8 mouse cellular contexts compared by ENCODE assay signal in the genomic region with DNA sequence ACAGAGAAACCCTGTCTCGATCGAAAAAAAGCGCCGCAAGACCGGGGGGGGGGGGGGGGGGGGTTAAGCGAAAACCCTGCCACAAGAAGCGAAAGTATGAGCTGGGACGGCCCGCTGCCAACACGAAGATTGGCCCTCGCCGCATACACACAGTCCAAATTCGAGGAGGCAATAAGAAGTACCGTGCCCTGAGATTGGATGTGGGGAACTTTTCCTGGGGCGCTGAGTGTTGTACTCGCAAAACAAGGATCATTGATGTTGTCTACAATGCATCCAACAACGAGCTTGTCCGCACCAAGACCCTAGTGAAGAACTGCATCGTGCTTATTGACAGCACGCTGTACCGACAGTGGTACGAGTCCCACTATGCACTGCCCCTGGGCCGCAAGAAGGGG. TPM values are rescaled to one million over a fixed set of nuclear protein-coding genes. Genes with fewer than 3 reads are reported as not detected.
DNase-seq lines count a peak whose midpoint lies in the region; ATAC-seq and TF ChIP-seq lines count a peak whose summit lies in the region.
"Not testable (repeated sequence)": the region's sequence is repeated elsewhere in the genome, so short reads cannot be mapped to it uniquely, and the experiment has no call there.

No protein-coding gene starts in this region.

- H3K27ac ChIP-seq in CH12.LX (ENCODE audit: insufficient read depth, low read depth): peak overlapping the region; percentile 84
- 0 out of 2 replicates have a peak overlapping the region, but pooled peaks have one; percentile 85 for H3K27ac ChIP-seq in embryonic facial prominence, embryonic 11.5 days (replicated peaks; ENCODE audit: low read depth, low read length)
- H3K27ac ChIP-seq in gastrocnemius, adult 2 months: peak overlapping the region; percentile 95
- peak overlapping the region; percentile 94; the same call in 1 of the 2 replicates for H3K27ac ChIP-seq in hindbrain, embryonic 12.5 days
- peak overlapping the region; percentile 88; the same call in 1 of the 2 replicates for H3K27ac ChIP-seq in kidney, postnatal 0 days
- H3K27ac ChIP-seq in liver, embryonic 16.5 days (ENCODE audit: low read length): peak overlapping the region; percentile 86
- H3K27ac ChIP-seq in midbrain, embryonic 15.5 days: peak overlapping the region; percentile 90
- peak overlapping the region; percentile 93; the same call in 1 of the 2 replicates for H3K27ac ChIP-seq in stomach, embryonic 16.5 days (ENCODE audit: low read length)

- not testable (repeated sequence) for DNase-seq in CH12.LX (ENCODE audit: extremely low read depth); embryonic facial prominence, embryonic 11.5 days (ENCODE audit: low spot score); kidney, postnatal 0 days (ENCODE audit: low spot score)
- peak; percentile 25 for DNase-seq in gastrocnemius, adult 2 months

- not testable (repeated sequence) for ATAC-seq in embryonic facial prominence, embryonic 11.5 days (replicated peaks; ENCODE audit: insufficient number of reproducible peaks, low FRiP score, low TSS enrichment, low read depth); hindbrain, embryonic 12.5 days (ENCODE audit: low FRiP score); kidney, postnatal 0 days (replicated peaks; ENCODE audit: low FRiP score, low read depth); liver, embryonic 16.5 days (ENCODE audit: low read depth); midbrain, embryonic 15.5 days (replicated peaks); stomach, embryonic 16.5 days (ENCODE audit: insufficient read depth, low FRiP score)

- not testable (repeated sequence) for H3K9me3 ChIP-seq in CH12.LX (replicated peaks; ENCODE audit: low read length); embryonic facial prominence, embryonic 11.5 days (replicated peaks; ENCODE audit: control insufficient read depth, low read length); hindbrain, embryonic 12.5 days (replicated peaks); kidney, postnatal 0 days (replicated peaks; ENCODE audit: low read length); liver, embryonic 16.5 days (replicated peaks; ENCODE audit: control insufficient read depth, low read length); midbrain, embryonic 15.5 days; stomach, embryonic 16.5 days (replicated peaks; ENCODE audit: control insufficient read depth, low read length)

- peak overlapping the region; percentile 67 to 99 (median 78) for H3K4me3 ChIP-seq in CH12.LX (replicated peaks in 1 of 3; ENCODE audit: low read depth in 2 of 3, low read length in 2 of 3, poor library complexity in 1 of 3)
- peak overlapping the region; percentile 91 for H3K4me3 ChIP-seq in embryonic facial prominence, embryonic 11.5 days (ENCODE audit: low read depth, low read length)
- H3K4me3 ChIP-seq in gastrocnemius, adult 2 months: peak overlapping the region; percentile 93
- peak overlapping the region; percentile 93 for H3K4me3 ChIP-seq in hindbrain, embryonic 12.5 days
- H3K4me3 ChIP-seq in kidney, postnatal 0 days (replicated peaks; ENCODE audit: low read depth, low read length): peak overlapping the region; percentile 81
- H3K4me3 ChIP-seq in liver, embryonic 16.5 days (ENCODE audit: low read depth, low read length): peak overlapping the region; percentile 92
- peak overlapping the region; percentile 93 for H3K4me3 ChIP-seq in midbrain, embryonic 15.5 days
- peak overlapping the region; percentile 97 for H3K4me3 ChIP-seq in stomach, embryonic 16.5 days (replicated peaks; ENCODE audit: low read length)

- not testable (repeated sequence) for TF ChIP-seq POLR2A in CH12.LX (IDR thresholded peaks at IDR 0.05; ENCODE audit: low read depth, low read length)

- intact Hi-C loops in gastrocnemius, adult 2 months (cut with DNase I): not testable (repeated sequence)

- TF ChIP-seq RAD21 in CH12.LX (IDR thresholded peaks at IDR 0.05; ENCODE audit: low read depth, low read length): not testable (repeated sequence)

- in situ Hi-C loops in CH12.LX (cut with MboI; ENCODE audit: low pct_ligation_motif_present, low pct_unique_long_range_greater_than_20kb, low sequenced_read_pairs): loop anchor here (25.0 kb wide), 1 partner anchor 337 kb away; a partner anchor contains a TSS

- dilution Hi-C loops in CH12.LX (cut with MboI; ENCODE audit: extremely low pct_ligation_motif_present, extremely low pct_unique_long_range_greater_than_20kb, low sequenced_read_pairs): not testable (repeated sequence)

- H3K36me3 ChIP-seq in CH12.LX (replicated peaks in 1 of 2; ENCODE audit: control insufficient read depth in 1 of 2, insufficient read depth in 1 of 2, low read length in 1 of 2); embryonic facial prominence, embryonic 11.5 days (replicated peaks; ENCODE audit: control insufficient read depth, insufficient read depth, low read depth, low read length); hindbrain, embryonic 12.5 days; kidney, postnatal 0 days (ENCODE audit: insufficient read depth, low read length); liver, embryonic 16.5 days (ENCODE audit: control insufficient read depth, insufficient read depth); midbrain, embryonic 15.5 days (replicated peaks); stomach, embryonic 16.5 days (ENCODE audit: control insufficient read depth, insufficient read depth, low read length): not testable (repeated sequence)

- WGBS in embryonic facial prominence, embryonic 11.5 days: 35% methylated on average over 23 of the region's 23 CpGs
- WGBS in hindbrain, embryonic 12.5 days: 34% methylated on average over 22 of the region's 23 CpGs
- WGBS in kidney, postnatal 0 days: 33% methylated on average over 21 of the region's 23 CpGs
- WGBS in liver, embryonic 16.5 days (ENCODE audit: insufficient replicate concordance): 15% methylated on average over 21 of the region's 23 CpGs
- 28% methylated on average over 23 of the region's 23 CpGs for WGBS in midbrain, embryonic 15.5 days
- 21% methylated on average over 23 of the region's 23 CpGs for whole genome bisulfite sequencing in stomach, embryonic 16.5 days

- H3K79me2 ChIP-seq in CH12.LX (replicated peaks; ENCODE audit: control insufficient read depth, extremely low read depth, insufficient read depth, poor library complexity, severe bottlenecking): peaks cover 44% of the 10 kb centered on the region

- not testable (repeated sequence) for TF ChIP-seq EP300 in CH12.LX (IDR thresholded peaks at IDR 0.05; ENCODE audit: low read length)

- H3K4me1 ChIP-seq in CH12.LX (ENCODE audit: control insufficient read depth in 1 of 2, insufficient read depth in 2 of 2): peaks cover 0 to 30% of the 10 kb centered on the region in 2 experiments; a peak in 2 of 4 replicates
- not testable (repeated sequence) for H3K4me1 ChIP-seq in embryonic facial prominence, embryonic 11.5 days (ENCODE audit: control insufficient read depth, insufficient read depth, low read length); hindbrain, embryonic 12.5 days; kidney, postnatal 0 days (replicated peaks; ENCODE audit: insufficient read depth, low read length); midbrain, embryonic 15.5 days; stomach, embryonic 16.5 days (ENCODE audit: control insufficient read depth, insufficient read depth, low read length)
- H3K4me1 ChIP-seq in liver, embryonic 16.5 days (ENCODE audit: control insufficient read depth, low read depth, low read length): peaks cover 23% of the 10 kb centered on the region

- H3K9ac ChIP-seq in CH12.LX (ENCODE audit: insufficient read depth, low read depth): peak overlapping the region; percentile 81
- H3K9ac ChIP-seq in embryonic facial prominence, embryonic 11.5 days (replicated peaks; ENCODE audit: low read length): peak overlapping the region; percentile 94; the same call in 1 of the 2 replicates
- H3K9ac ChIP-seq in hindbrain, embryonic 12.5 days: peak overlapping the region; percentile 95; the same call in 1 of the 2 replicates
- peak overlapping the region; percentile 91 for H3K9ac ChIP-seq in kidney, postnatal 0 days (ENCODE audit: low read depth, low read length)
- peak overlapping the region; percentile 92 for H3K9ac ChIP-seq in liver, embryonic 16.5 days (ENCODE audit: low read depth, low read length)
- peak overlapping the region; percentile 94; the same call in 1 of the 2 replicates for H3K9ac ChIP-seq in midbrain, embryonic 15.5 days
- H3K9ac ChIP-seq in stomach, embryonic 16.5 days (ENCODE audit: low read length): peak overlapping the region; percentile 99

- H3K4me2 ChIP-seq in CH12.LX (ENCODE audit: insufficient read depth, low read depth, poor library complexity, severe bottlenecking): peak overlapping the region; percentile 27; the same call in 1 of the 2 replicates
- H3K4me2 ChIP-seq in embryonic facial prominence, embryonic 11.5 days (ENCODE audit: low read depth, low read length): peak overlapping the region; percentile 27
- H3K4me2 ChIP-seq in hindbrain, embryonic 12.5 days (replicated peaks): peak overlapping the region; percentile 60
- H3K4me2 ChIP-seq in kidney, postnatal 0 days (ENCODE audit: low read length): peak overlapping the region; percentile 37
- H3K4me2 ChIP-seq in liver, embryonic 16.5 days (ENCODE audit: low read depth, low read length): peak overlapping the region; percentile 77
- peak overlapping the region; percentile 57 for H3K4me2 ChIP-seq in midbrain, embryonic 15.5 days
- H3K4me2 ChIP-seq in stomach, embryonic 16.5 days (ENCODE audit: low read depth, low read length): peak overlapping the region; percentile 72

- not testable (repeated sequence) for H3K27me3 ChIP-seq in CH12.LX (replicated peaks); embryonic facial prominence, embryonic 11.5 days (ENCODE audit: control insufficient read depth, insufficient read depth, low read length); hindbrain, embryonic 12.5 days; kidney, postnatal 0 days (ENCODE audit: insufficient read depth, low read length); liver, embryonic 16.5 days (ENCODE audit: control insufficient read depth, insufficient read depth, low read depth, low read length); midbrain, embryonic 15.5 days (replicated peaks); stomach, embryonic 16.5 days (ENCODE audit: control insufficient read depth, insufficient read depth, low read length)

- not testable (repeated sequence) for TF ChIP-seq CTCF in CH12.LX (conservative IDR thresholded peaks at IDR 0.05 in 1 of 2, IDR thresholded peaks at IDR 0.05 in 1 of 2; ENCODE audit: low read depth in 2 of 2, low read length in 2 of 2); gastrocnemius, adult 2 months (IDR thresholded peaks at IDR 0.05); kidney, postnatal 0 days (IDR thresholded peaks at IDR 0.05; ENCODE audit: low read depth)

RNA-seq across cellular contexts. Expression of a gene that starts 4.6 kb away (rescaled TPM):
- 84.5 and 107 TPM in 2 replicates for total RNA-seq in CH12.LX (2012; rRNA removed)
- 66.5 and 68.3 TPM in 2 replicates for total RNA-seq in CH12.LX (2014; rRNA removed)
- polyA plus RNA-seq in CH12.LX (2012; ENCODE audit: insufficient read length, low read depth): 78.9 and 79.0 TPM in 2 replicates
- 33.7 and 35.7 TPM in 2 replicates for polyA plus RNA-seq in embryonic facial prominence, embryonic 11.5 days (2014; fragmentation: Nextera tagmentation; extraction: Ambion mirVana)
- 10 to 100 TPM; 26.3 to 32.4 TPM for total RNA-seq in gastrocnemius, adult 2 months (2021)
- 47.6 and 49.1 TPM in 2 replicates for polyA plus RNA-seq in hindbrain, embryonic 12.5 days (2016; fragmentation: Nextera tagmentation; extraction: Ambion mirVana)
- 16.7 and 17.5 TPM in 2 replicates for polyA plus RNA-seq in kidney, postnatal 0 days (2015; fragmentation: Nextera tagmentation; extraction: Ambion mirVana)
- 12.7 and 13.4 TPM in 2 replicates for polyA plus RNA-seq in liver, embryonic 16.5 days (2015; fragmentation: Nextera tagmentation; extraction: Ambion mirVana)
- 44.3 and 45.4 TPM in 2 replicates for polyA plus RNA-seq in midbrain, embryonic 15.5 days (2015; fragmentation: Nextera tagmentation; extraction: Ambion mirVana)
- 32.1 and 33.7 TPM in 2 replicates for polyA plus RNA-seq in stomach, embryonic 16.5 days (2015; fragmentation: Nextera tagmentation; extraction: Ambion mirVana)

RNA-seq across cellular contexts. Expression of a gene that starts 19.7 kb away (rescaled TPM):
- total RNA-seq in CH12.LX (2012; rRNA removed): 15.9 and 16.5 TPM in 2 replicates
- total RNA-seq in CH12.LX (2014; rRNA removed): 7.2 and 8.7 TPM in 2 replicates
- 9.2 and 12.0 TPM in 2 replicates for polyA plus RNA-seq in CH12.LX (2012; ENCODE audit: insufficient read length, low read depth)
- polyA plus RNA-seq in embryonic facial prominence, embryonic 11.5 days (2014; fragmentation: Nextera tagmentation; extraction: Ambion mirVana): 6.5 and 8.2 TPM in 2 replicates
- 10 to 100 TPM in 1 of 2 experiments, 1 to 10 TPM in 1; 9.8 to 11.0 TPM for total RNA-seq in gastrocnemius, adult 2 months (2021)
- 17.0 and 19.8 TPM in 2 replicates for polyA plus RNA-seq in hindbrain, embryonic 12.5 days (2016; fragmentation: Nextera tagmentation; extraction: Ambion mirVana)
- 3.0 and 3.2 TPM in 2 replicates for polyA plus RNA-seq in kidney, postnatal 0 days (2015; fragmentation: Nextera tagmentation; extraction: Ambion mirVana)
- 0.85 and 1.2 TPM in 2 replicates for polyA plus RNA-seq in liver, embryonic 16.5 days (2015; fragmentation: Nextera tagmentation; extraction: Ambion mirVana)
- 16.2 and 17.1 TPM in 2 replicates for polyA plus RNA-seq in midbrain, embryonic 15.5 days (2015; fragmentation: Nextera tagmentation; extraction: Ambion mirVana)
- polyA plus RNA-seq in stomach, embryonic 16.5 days (2015; fragmentation: Nextera tagmentation; extraction: Ambion mirVana): 8.5 and 9.3 TPM in 2 replicates

Comparison
In these comparisons a context has a peak if more than half of its experiments do, and no peak if none do; other contexts are left out.
1. H3K4me2 ChIP-seq: peak in every context shown above with its lines; median percentile 77 in liver, embryonic 16.5 days; 72 in stomach, embryonic 16.5 days; 60 in hindbrain, embryonic 12.5 days; 57 in midbrain, embryonic 15.5 days; 37 in kidney, postnatal 0 days; 27 in CH12.LX; 27 in embryonic facial prominence, embryonic 11.5 days.